Mouse (Mus musculus): ENCODE data around the gene Pimreg. TPM values are rescaled to one million over a fixed set of nuclear protein-coding genes. Genes with fewer than 3 reads are reported as not detected.
A peak's percentile ranks its signal among the peaks of the same experiment; 100 is the strongest.

Pimreg gene
- polyA plus RNA-seq, 1 experiment = 0.79 TPM

GRCm38 (mm10) chr11:72041290-72041767, 503 bp upstream of the Pimreg start:
- H3K27ac ChIP-seq (ENCODE audit: control insufficient read depth, insufficient read depth, low read depth, low read length) = no peak overlapping the region

GRCm38 (mm10) chr11:72042631-72043030, 799 bp downstream of the Pimreg start:
- H3K36me3 ChIP-seq (ENCODE audit: control insufficient read depth, insufficient read depth, low read length) = no peaks in the 10 kb centered on the region
- H3K27me3 ChIP-seq (ENCODE audit: control insufficient read depth, insufficient read depth, low read length) = no peaks in the 10 kb centered on the region
- TF ChIP-seq CTCF (IDR thresholded peaks at IDR 0.05; ENCODE audit: control insufficient read depth, insufficient read depth, insufficient replicate concordance, low read depth, low read length) (no peak), POLR2A (IDR thresholded peaks at IDR 0.05; ENCODE audit: control insufficient read depth, low read depth, low read length) (no peak)
- peak overlapping the region; percentile 31 for H3K4me3 ChIP-seq (ENCODE audit: control insufficient read depth, low read depth, low read length)
- no peak overlapping the region for H3K27ac ChIP-seq (ENCODE audit: control insufficient read depth, insufficient read depth, low read depth, low read length)
- peaks cover 13% of the 10 kb centered on the region for H3K4me1 ChIP-seq (ENCODE audit: control insufficient read depth, insufficient read depth, low read length)

More at GRCm38 (mm10) chr11:72041290-72041767, 503 bp upstream of the Pimreg start:
- H3K4me1 ChIP-seq (ENCODE audit: control insufficient read depth, insufficient read depth, low read length) = peaks cover 13% of the 10 kb centered on the region
- H3K36me3 ChIP-seq (ENCODE audit: control insufficient read depth, insufficient read depth, low read length) = no peaks in the 10 kb centered on the region
- H3K27me3 ChIP-seq (ENCODE audit: control insufficient read depth, insufficient read depth, low read length) = no peaks in the 10 kb centered on the region
- no peak for TF ChIP-seq CTCF (IDR thresholded peaks at IDR 0.05; ENCODE audit: control insufficient read depth, insufficient read depth, insufficient replicate concordance, low read depth, low read length)
- TF ChIP-seq POLR2A (IDR thresholded peaks at IDR 0.05; ENCODE audit: control insufficient read depth, low read depth, low read length) = no peak
- H3K4me3 ChIP-seq (ENCODE audit: control insufficient read depth, low read depth, low read length) = no peak overlapping the region; the same call in 1 of the 2 replicates

GRCm38 (mm10) chr11:72044231-72044630, 2.4 kb downstream of the Pimreg start:
- Histone ChIP-seq H3K4me1 (ENCODE audit: control insufficient read depth, insufficient read depth, low read length) (peaks cover 13% of the 10 kb centered on the region), H3K27ac (ENCODE audit: control insufficient read depth, insufficient read depth, low read depth, low read length) (no peak overlapping the region), H3K4me3 (ENCODE audit: control insufficient read depth, low read depth, low read length) (no peak overlapping the region), H3K27me3 (ENCODE audit: control insufficient read depth, insufficient read depth, low read length) (no peaks in the 10 kb centered on the region), H3K36me3 (ENCODE audit: control insufficient read depth, insufficient read depth, low read length) (no peaks in the 10 kb centered on the region)
- TF ChIP-seq POLR2A (IDR thresholded peaks at IDR 0.05; ENCODE audit: control insufficient read depth, low read depth, low read length) = no peak
- TF ChIP-seq CTCF (IDR thresholded peaks at IDR 0.05; ENCODE audit: control insufficient read depth, insufficient read depth, insufficient replicate concordance, low read depth, low read length) = no peak

GRCm38 (mm10) chr11:72048730-72049129, 6.9 kb downstream of the Pimreg start:
- no peak overlapping the region for H3K4me3 ChIP-seq (ENCODE audit: control insufficient read depth, low read depth, low read length)
- H3K4me1 ChIP-seq (ENCODE audit: control insufficient read depth, insufficient read depth, low read length) = peaks cover 9% of the 10 kb centered on the region
- no peak overlapping the region for H3K27ac ChIP-seq (ENCODE audit: control insufficient read depth, insufficient read depth, low read depth, low read length)
- no peaks in the 10 kb centered on the region for H3K27me3 ChIP-seq (ENCODE audit: control insufficient read depth, insufficient read depth, low read length)
- TF ChIP-seq POLR2A (IDR thresholded peaks at IDR 0.05; ENCODE audit: control insufficient read depth, low read depth, low read length) (no peak), CTCF (IDR thresholded peaks at IDR 0.05; ENCODE audit: control insufficient read depth, insufficient read depth, insufficient replicate concordance, low read depth, low read length) (no peak)
- no peaks in the 10 kb centered on the region for H3K36me3 ChIP-seq (ENCODE audit: control insufficient read depth, insufficient read depth, low read length)

GRCm38 (mm10) chr11:72049171-72049759, 7.4 kb downstream of the Pimreg start:
- H3K27ac ChIP-seq (ENCODE audit: control insufficient read depth, insufficient read depth, low read depth, low read length) = no peak overlapping the region
- H3K27me3 ChIP-seq (ENCODE audit: control insufficient read depth, insufficient read depth, low read length) = no peaks in the 10 kb centered on the region
- peaks cover 9% of the 10 kb centered on the region for H3K4me1 ChIP-seq (ENCODE audit: control insufficient read depth, insufficient read depth, low read length)
- H3K36me3 ChIP-seq (ENCODE audit: control insufficient read depth, insufficient read depth, low read length) = no peaks in the 10 kb centered on the region
- TF ChIP-seq CTCF (IDR thresholded peaks at IDR 0.05; ENCODE audit: control insufficient read depth, insufficient read depth, insufficient replicate concordance, low read depth, low read length) = no peak
- TF ChIP-seq POLR2A (IDR thresholded peaks at IDR 0.05; ENCODE audit: control insufficient read depth, low read depth, low read length) = no peak
- H3K4me3 ChIP-seq (ENCODE audit: control insufficient read depth, low read depth, low read length) = no peak overlapping the region

- Histone ChIP-seq H3K27ac (ENCODE audit: control insufficient read depth, insufficient read depth, low read depth, low read length) (no peak overlapping the region), H3K4me3 (ENCODE audit: control insufficient read depth, low read depth, low read length) (peak overlapping the region; percentile 68), H3K4me1 (ENCODE audit: control insufficient read depth, insufficient read depth, low read length) (peaks cover 9% of the 10 kb centered on the region), H3K36me3 (ENCODE audit: control insufficient read depth, insufficient read depth, low read length) (no peaks in the 10 kb centered on the region), H3K27me3 (ENCODE audit: control insufficient read depth, insufficient read depth, low read length) (no peaks in the 10 kb centered on the region)
- no peak for TF ChIP-seq CTCF (IDR thresholded peaks at IDR 0.05; ENCODE audit: control insufficient read depth, insufficient read depth, insufficient replicate concordance, low read depth, low read length)
- no peak for TF ChIP-seq POLR2A (IDR thresholded peaks at IDR 0.05; ENCODE audit: control insufficient read depth, low read depth, low read length)
Observed at GRCm38 (mm10) chr11:72050168-72050894, 8.5 kb downstream of the Pimreg start.
